Mouse (Mus musculus) CH12F3 (cell line): ENCODE data around the gene Cdca3.

ENCODE experiments used
- in situ Hi-C: fragments of 300-500 bp; cut with MboI; formaldehyde crosslinking; loops from 2 replicates; pipeline ENCODE4 v1.14.3; 2020; ENCODE audit warnings: low sequenced_read_pairs

Cdca3 gene

GRCm38 (mm10) chr6:124863125-124863657 is 33.8 kb downstream of the Cdca3 start:
- in situ Hi-C loops, result no loop called here

GRCm38 (mm10) chr6:124863658-124864298 is 34.4 kb downstream of the Cdca3 start, which contains the start of gene Gpr162:
Gene Gpr162 (minus strand): TSS chr6:124863983.
- in situ Hi-C loops, result no loop called here

DNA sequence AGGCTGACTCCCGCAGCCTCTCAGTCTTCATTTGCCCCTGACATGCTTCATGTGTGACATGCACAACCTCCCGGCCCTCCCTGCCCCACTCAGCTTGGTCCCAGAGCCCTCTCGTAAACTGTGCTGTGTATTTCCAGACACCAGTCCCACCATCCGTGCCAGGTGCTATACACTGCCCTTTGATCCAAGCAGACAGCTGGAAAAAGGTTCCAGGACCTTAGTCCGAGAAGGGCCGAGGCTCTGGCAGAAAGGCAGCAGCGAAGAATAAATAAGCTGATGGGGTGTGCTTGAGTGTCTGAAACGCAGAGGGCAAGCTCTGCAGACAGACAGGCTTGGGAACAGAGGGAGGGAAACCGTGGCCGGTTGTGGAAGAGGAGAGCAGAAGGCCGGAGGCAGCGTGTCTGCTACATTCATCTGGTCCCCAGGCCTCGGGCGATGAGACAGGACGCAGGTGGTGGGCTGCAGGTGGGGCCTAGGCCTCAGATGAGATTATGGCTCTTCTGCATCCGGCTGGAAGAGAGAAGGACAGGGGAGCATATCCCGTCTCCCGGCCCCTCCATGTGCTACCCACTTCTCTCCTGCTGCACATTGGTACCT is 36.5 kb downstream of the Cdca3 start:
- in situ Hi-C loops, result no loop called here

DNA sequence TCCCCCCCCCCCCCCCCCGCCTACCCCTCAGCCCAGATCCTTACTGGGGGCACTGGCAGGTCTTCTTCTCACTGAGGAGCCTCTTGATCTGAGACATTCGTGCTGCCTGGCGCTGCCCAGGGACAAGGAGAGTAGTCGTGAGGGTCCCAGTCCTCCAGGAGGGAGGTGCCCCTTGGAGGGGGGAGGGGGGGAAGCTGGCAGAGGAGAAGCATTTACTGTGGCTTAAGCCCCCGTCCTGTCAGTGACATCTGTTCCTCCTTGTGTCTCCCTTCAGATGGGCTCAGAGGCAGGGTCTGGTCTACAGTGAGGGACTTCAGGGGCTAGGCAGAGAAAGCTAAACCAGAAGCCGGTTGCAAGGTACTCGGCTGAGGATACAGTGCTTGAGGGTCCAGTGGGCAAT is 37.2 kb downstream of the Cdca3 start:
- in situ Hi-C loops, result no loop called here

GRCm38 (mm10) chr6:124874348-124874747 is 45.0 kb downstream of the Cdca3 start:
- in situ Hi-C loops, result no loop called here

- in situ Hi-C loops, result no loop called here
Observed at GRCm38 (mm10) chr6:124879390-124879789, 50.0 kb downstream of the Cdca3 start.

DNA sequence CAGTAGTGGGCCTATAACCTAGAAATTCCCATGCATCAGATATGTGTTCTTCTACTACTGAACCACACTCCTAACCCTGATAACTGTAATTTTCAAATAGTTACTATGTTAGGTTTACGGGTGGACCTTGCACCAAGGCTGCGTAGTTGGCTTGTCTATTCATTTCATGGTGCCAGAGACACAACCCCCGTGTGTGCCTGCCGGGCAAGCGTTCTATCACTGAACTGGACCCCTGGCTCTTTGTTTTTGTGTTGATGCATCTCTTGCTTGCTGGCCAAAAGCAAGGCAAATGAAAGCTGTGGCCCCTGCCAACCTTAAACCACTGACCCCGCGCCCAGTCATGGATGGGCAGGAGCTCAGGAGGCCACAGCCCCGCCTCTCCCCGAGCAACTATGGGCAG is 52.5 kb downstream of the Cdca3 start:
- in situ Hi-C loops, result no loop called here
